Mouse (Mus musculus): Measurements from ENCODE around the gene Cyb5r1. TPM values are rescaled to one million over a fixed set of nuclear protein-coding genes. Genes with fewer than 3 reads are reported as not detected.

The Cyb5r1 gene
- polyA plus RNA-seq, 1 experiment = 56.8 TPM

DNA sequence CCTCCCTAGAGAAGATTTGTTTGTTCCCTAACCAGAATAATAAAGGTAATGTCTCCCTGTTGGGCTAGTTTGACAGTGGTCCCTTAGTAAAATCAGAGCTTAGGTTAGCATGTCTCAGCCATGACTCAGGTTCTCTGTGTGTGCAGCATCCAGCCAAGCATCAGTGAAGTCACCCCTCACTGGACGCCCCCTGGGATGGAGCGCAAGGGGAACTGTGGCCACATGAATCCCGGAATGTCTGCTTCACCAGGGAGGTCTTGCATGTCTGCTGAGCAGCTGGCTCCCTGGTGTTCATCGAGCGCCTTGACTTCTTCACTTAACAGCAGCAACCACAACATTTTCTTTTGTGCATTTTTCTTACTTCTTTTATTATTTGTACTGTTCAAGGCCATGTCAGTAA is 11.5 kb upstream of the Cyb5r1 start:
- H3K4me3 ChIP-seq (ENCODE audit: insufficient read depth, low read depth, low read length) = no peak overlapping the region
- WGBS = 52% methylated on average over 5 of the region's 5 CpGs
- no peak for TF ChIP-seq CTCF (conservative IDR thresholded peaks at IDR 0.05; ENCODE audit: insufficient read depth, insufficient read length, low read depth, low read length)
- no peaks in the 10 kb centered on the region for H3K4me1 ChIP-seq (ENCODE audit: control insufficient read depth, insufficient read depth, low read length)
- no peak for DNase-seq
- no peak overlapping the region for H3K27ac ChIP-seq (ENCODE audit: insufficient read depth, low read depth, low read length)
- H3K36me3 ChIP-seq (ENCODE audit: control insufficient read depth, insufficient read depth, low read length) = no peaks in the 10 kb centered on the region
- H3K27me3 ChIP-seq (replicated peaks; ENCODE audit: control insufficient read depth, insufficient read depth, low read length) = no peaks in the 10 kb centered on the region

DNA sequence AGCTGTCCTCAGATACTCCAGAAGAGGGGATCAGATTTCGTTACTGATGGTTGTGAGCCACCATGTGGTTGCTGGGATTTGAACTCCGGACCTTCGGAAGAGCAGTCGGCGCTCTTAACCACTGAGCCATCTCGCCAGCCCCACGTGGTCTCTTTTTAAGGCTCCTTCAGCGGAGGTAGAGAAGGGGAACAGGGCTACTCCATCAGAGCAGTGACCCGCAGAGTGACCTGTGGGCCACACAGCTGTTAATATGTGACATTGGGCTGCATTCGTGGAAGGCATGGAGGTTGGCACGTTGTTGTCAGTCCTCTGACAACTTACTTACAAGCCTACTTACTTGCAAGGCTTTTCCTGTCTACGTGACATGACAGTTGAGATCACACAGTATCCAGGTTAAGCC is 7.1 kb upstream of the Cyb5r1 start:
- Histone ChIP-seq H3K36me3 (ENCODE audit: control insufficient read depth, insufficient read depth, low read length) (no peaks in the 10 kb centered on the region), H3K27me3 (replicated peaks; ENCODE audit: control insufficient read depth, insufficient read depth, low read length) (no peaks in the 10 kb centered on the region), H3K4me1 (ENCODE audit: control insufficient read depth, insufficient read depth, low read length) (no peaks in the 10 kb centered on the region), H3K27ac (ENCODE audit: insufficient read depth, low read depth, low read length) (no peak overlapping the region), H3K4me3 (ENCODE audit: insufficient read depth, low read depth, low read length) (no peak overlapping the region)
- TF ChIP-seq POLR2A (IDR thresholded peaks at IDR 0.05; ENCODE audit: low read depth, low read length) = no peak
- TF ChIP-seq CTCF (conservative IDR thresholded peaks at IDR 0.05; ENCODE audit: insufficient read depth, insufficient read length, low read depth, low read length) = no peak
- 71% methylated on average over 12 of the region's 12 CpGs for WGBS
- peak; percentile 66 for DNase-seq

DNA sequence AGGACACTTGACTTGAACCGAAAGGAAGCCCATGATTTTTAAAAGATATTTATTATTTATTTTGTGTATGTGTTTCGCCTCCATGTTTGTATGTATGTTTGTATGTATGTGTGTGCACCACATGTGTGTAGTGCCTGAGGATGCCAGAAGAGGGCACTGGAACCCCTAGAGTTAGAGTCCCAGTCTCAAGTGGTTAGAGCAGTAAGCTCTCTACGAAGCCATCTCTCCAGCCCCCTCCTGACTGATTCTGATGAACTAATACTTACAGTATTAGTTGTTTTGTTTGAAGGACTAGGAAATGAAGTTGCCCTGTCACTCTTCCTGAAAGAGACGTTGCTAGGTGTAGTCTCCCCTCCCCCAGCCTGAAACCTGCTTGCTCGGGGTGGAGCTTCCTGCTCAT is 5.6 kb upstream of the Cyb5r1 start:
- no peaks in the 10 kb centered on the region for H3K4me1 ChIP-seq (ENCODE audit: control insufficient read depth, insufficient read depth, low read length)
- H3K27me3 ChIP-seq (replicated peaks; ENCODE audit: control insufficient read depth, insufficient read depth, low read length) = no peaks in the 10 kb centered on the region
- no peak for TF ChIP-seq POLR2A (IDR thresholded peaks at IDR 0.05; ENCODE audit: low read depth, low read length)
- TF ChIP-seq CTCF (conservative IDR thresholded peaks at IDR 0.05; ENCODE audit: insufficient read depth, insufficient read length, low read depth, low read length) = no peak
- H3K4me3 ChIP-seq (ENCODE audit: insufficient read depth, low read depth, low read length) = no peak overlapping the region
- no peak overlapping the region for H3K27ac ChIP-seq (ENCODE audit: insufficient read depth, low read depth, low read length)
- 72% methylated on average over 5 of the region's 5 CpGs for WGBS
- DNase-seq = no peak
- no peaks in the 10 kb centered on the region for H3K36me3 ChIP-seq (ENCODE audit: control insufficient read depth, insufficient read depth, low read length)

DNA sequence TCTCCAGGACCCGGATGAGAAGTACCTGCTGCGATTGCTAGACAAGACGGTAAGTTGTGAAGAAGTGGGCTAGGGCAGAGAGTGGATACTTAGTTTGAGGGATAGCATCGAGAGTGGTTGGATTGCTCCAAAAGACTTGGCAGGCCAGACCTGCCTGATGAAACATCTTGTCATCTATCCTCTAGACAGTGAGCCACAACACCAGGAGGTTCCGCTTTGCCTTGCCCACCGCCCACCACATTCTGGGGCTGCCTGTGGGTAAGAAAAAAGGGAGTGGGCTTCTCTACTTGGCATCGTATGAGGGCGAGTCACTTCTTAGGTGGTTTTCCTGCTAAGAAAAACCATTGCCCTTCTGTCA is 1.0 kb downstream of the Cyb5r1 start:
- Histone ChIP-seq H3K27me3 (replicated peaks; ENCODE audit: control insufficient read depth, insufficient read depth, low read length) (no peaks in the 10 kb centered on the region), H3K4me3 (ENCODE audit: insufficient read depth, low read depth, low read length) (peak overlapping the region; percentile 62), H3K4me1 (ENCODE audit: control insufficient read depth, insufficient read depth, low read length) (peaks cover 5% of the 10 kb centered on the region; the same call in 1 of the 2 replicates), H3K27ac (ENCODE audit: insufficient read depth, low read depth, low read length) (peak overlapping the region; percentile 34; the same call in 1 of the 2 replicates), H3K36me3 (ENCODE audit: control insufficient read depth, insufficient read depth, low read length) (no peaks in the 10 kb centered on the region)
- WGBS = 37% methylated on average over 8 of the region's 8 CpGs
- no peak for DNase-seq
- TF ChIP-seq POLR2A (IDR thresholded peaks at IDR 0.05; ENCODE audit: low read depth, low read length) = no peak
- no peak for TF ChIP-seq CTCF (conservative IDR thresholded peaks at IDR 0.05; ENCODE audit: insufficient read depth, insufficient read length, low read depth, low read length)

DNA sequence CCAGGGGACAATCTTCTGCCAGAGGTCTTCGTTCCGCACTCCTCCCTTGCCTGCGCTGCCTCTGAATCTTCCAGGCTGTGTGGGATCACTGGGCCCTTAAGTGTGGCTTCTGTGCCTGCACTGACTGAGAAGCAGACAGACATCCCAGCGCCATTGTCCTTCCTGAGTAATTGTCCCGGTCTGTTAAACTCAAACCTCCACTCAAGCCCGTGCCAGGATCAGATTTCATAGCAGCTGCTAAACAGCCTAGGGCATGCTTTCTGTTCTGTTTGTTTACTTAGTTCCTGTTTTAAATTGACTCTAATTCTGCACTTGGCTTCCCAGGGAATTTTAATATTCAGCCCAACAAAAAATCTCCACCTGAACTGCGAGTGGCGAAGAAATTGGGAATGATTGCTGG is 2.7 kb downstream of the Cyb5r1 start:
- WGBS = 59% methylated on average over 8 of the region's 8 CpGs
- Histone ChIP-seq H3K4me3 (ENCODE audit: insufficient read depth, low read depth, low read length) (no peak overlapping the region), H3K27ac (ENCODE audit: insufficient read depth, low read depth, low read length) (no peak overlapping the region)

DNA sequence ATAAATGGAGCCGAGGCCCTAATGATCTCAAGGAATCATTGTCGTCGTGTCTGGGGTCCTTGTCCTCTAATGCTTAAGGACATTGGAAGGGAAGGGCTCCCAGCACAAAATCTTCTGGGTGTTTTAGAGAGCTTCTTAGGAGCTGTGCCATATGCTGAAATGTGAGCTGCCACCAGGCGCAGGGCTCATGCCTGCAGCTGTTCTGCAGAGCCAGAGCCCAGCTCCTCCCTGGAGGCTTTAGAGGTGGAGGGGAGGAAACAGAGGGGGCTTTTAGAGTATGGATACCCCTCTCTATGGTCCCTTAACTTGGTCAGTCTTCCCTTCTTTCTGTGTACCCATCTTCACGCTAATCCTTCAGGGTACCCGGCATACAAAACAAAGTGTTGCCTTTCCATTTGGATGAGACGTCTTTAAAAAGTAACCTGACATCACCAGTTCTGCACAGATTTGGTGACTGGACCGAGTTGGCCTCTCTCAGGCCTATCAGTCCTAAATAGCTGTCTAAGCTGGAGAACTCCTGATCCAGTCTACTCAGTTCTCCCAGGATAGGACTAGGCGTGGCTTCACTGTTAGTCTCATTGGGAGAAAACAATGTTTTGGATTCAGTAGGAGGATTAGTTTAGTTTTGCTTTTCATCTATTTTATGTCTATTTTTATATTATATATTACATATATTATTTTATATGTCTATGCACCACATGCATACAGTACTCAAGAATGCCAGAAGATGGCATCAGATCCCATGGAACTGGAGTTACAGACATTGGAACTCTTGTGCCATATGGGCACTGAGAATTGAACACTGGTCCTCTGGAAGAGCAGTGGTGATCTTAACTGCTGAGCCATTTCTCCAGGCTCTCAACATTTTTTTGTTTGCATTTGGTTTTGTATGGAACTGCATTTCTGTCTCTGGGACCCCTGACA is 6.6 kb downstream of the Cyb5r1 start:
- no peak for DNase-seq
- H3K4me1 ChIP-seq (ENCODE audit: control insufficient read depth, insufficient read depth, low read length) = peaks cover 7% of the 10 kb centered on the region; the same call in 1 of the 2 replicates
- H3K36me3 ChIP-seq (ENCODE audit: control insufficient read depth, insufficient read depth, low read length) = no peaks in the 10 kb centered on the region
- WGBS = 86% methylated on average over 9 of the region's 9 CpGs
- no peak for TF ChIP-seq POLR2A (IDR thresholded peaks at IDR 0.05; ENCODE audit: low read depth, low read length)
- TF ChIP-seq CTCF (conservative IDR thresholded peaks at IDR 0.05; ENCODE audit: insufficient read depth, insufficient read length, low read depth, low read length) = no peak
- H3K4me3 ChIP-seq (ENCODE audit: insufficient read depth, low read depth, low read length) = no peak overlapping the region
- H3K27me3 ChIP-seq (replicated peaks; ENCODE audit: control insufficient read depth, insufficient read depth, low read length) = no peaks in the 10 kb centered on the region
- no peak overlapping the region for H3K27ac ChIP-seq (ENCODE audit: insufficient read depth, low read depth, low read length)

More for the DNA sequence above, 2.7 kb downstream of the Cyb5r1 start:
- peak; percentile 76 for DNase-seq
- TF ChIP-seq POLR2A (IDR thresholded peaks at IDR 0.05; ENCODE audit: low read depth, low read length) (no peak), CTCF (conservative IDR thresholded peaks at IDR 0.05; ENCODE audit: insufficient read depth, insufficient read length, low read depth, low read length) (no peak)
- Histone ChIP-seq H3K4me1 (ENCODE audit: control insufficient read depth, insufficient read depth, low read length) (peaks cover 5% of the 10 kb centered on the region; the same call in 1 of the 2 replicates), H3K27me3 (replicated peaks; ENCODE audit: control insufficient read depth, insufficient read depth, low read length) (no peaks in the 10 kb centered on the region), H3K36me3 (ENCODE audit: control insufficient read depth, insufficient read depth, low read length) (no peaks in the 10 kb centered on the region)

DNA sequence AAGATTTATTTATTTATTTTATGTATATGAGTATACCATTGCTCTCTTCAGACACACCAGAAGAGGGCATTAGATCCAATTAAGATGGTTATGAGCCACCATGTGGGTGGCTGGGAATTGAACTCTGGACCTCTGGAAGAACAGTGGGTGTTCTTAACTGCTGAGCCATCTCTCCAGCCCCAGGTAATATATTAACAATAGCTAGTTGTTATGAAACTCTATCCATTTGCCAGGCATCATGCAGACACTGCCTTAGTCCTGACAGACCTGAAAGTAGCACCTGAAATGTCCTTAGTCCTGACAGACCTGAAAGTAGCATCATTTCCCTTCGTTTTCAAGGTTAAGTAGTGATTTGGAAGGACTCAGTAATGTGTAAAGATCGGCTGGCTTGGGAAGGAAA is 8.7 kb downstream of the Cyb5r1 start:
- H3K27ac ChIP-seq (ENCODE audit: insufficient read depth, low read depth, low read length) = peak overlapping the region; percentile 83
- H3K4me3 ChIP-seq (ENCODE audit: insufficient read depth, low read depth, low read length) = no peak overlapping the region
- DNase-seq = peak; percentile 77
- TF ChIP-seq POLR2A (IDR thresholded peaks at IDR 0.05; ENCODE audit: low read depth, low read length) (no peak), CTCF (conservative IDR thresholded peaks at IDR 0.05; ENCODE audit: insufficient read depth, insufficient read length, low read depth, low read length) (no peak)
- 32% methylated on average over 2 of the region's 2 CpGs for WGBS
- H3K27me3 ChIP-seq (replicated peaks; ENCODE audit: control insufficient read depth, insufficient read depth, low read length) = no peaks in the 10 kb centered on the region
- H3K4me1 ChIP-seq (ENCODE audit: control insufficient read depth, insufficient read depth, low read length) = peaks cover 21% of the 10 kb centered on the region; the same call in 1 of the 2 replicates
- no peaks in the 10 kb centered on the region for H3K36me3 ChIP-seq (ENCODE audit: control insufficient read depth, insufficient read depth, low read length)
